Mouse (Mus musculus): ENCODE data around the gene Tlcd2. TPM values are rescaled to one million over a fixed set of nuclear protein-coding genes. Genes with fewer than 3 reads are reported as not detected.
A peak's percentile ranks its signal among the peaks of the same experiment; 100 is the strongest.

Gene Tlcd2
- polyA plus RNA-seq, 1 experiment from 2014 or later, result 12.1 TPM

DNA sequence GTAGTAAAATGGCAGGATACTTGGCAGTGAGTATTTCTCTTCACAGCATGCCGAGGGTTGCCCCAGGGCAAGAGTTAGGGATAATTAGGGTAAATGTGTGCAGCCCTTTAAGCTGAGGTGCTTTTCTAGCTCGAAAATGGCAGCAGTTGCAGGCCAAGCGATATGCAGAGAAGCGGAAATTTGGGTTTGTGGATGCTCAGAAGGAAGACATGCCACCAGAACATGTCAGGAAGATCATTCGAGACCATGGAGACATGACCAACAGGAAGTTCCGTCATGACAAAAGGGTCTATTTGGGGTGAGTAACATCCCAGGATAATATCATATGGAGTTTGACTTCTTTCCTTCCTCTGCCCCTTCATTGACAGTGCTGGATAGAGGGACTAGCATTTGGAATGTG lies 26.0 kb downstream of the Tlcd2 start:
- Histone ChIP-seq H3K4me3 (ENCODE audit: low read length) (peak overlapping the region; percentile 99), H3K4me1 (ENCODE audit: control insufficient read depth, insufficient read depth, low read length) (peaks cover 10% of the 10 kb centered on the region), H3K9me3 (replicated peaks; ENCODE audit: control insufficient read depth, low read length) (no peaks in the 10 kb centered on the region), H3K9ac (ENCODE audit: low read length) (peak overlapping the region; percentile 98), H3K36me3 (ENCODE audit: control insufficient read depth, insufficient read depth) (peaks cover 31% of the 10 kb centered on the region), H3K4me2 (ENCODE audit: low read depth, low read length) (peak overlapping the region; percentile 99), H3K27me3 (ENCODE audit: control insufficient read depth, insufficient read depth, low read length) (no peaks in the 10 kb centered on the region; the same call in 1 of the 2 replicates), H3K27ac (ENCODE audit: low read length) (no peak overlapping the region)
- ATAC-seq (replicated peaks; ENCODE audit: extremely low read depth, insufficient read depth, low FRiP score), result no peak
- 24% methylated on average over 6 of the region's 6 CpGs for WGBS

GRCm38 (mm10) chr11:75494296-75495049 lies 33.0 kb downstream of the Tlcd2 start:
- 88% methylated on average over 10 of the region's 10 CpGs for WGBS

GRCm38 (mm10) chr11:75498126-75498525 lies 36.6 kb downstream of the Tlcd2 start:
- Histone ChIP-seq H3K4me3 (ENCODE audit: low read length) (no peak overlapping the region), H3K27ac (ENCODE audit: low read length) (peak overlapping the region; percentile 40; the same call in 1 of the 2 replicates), H3K4me1 (ENCODE audit: control insufficient read depth, insufficient read depth, low read length) (peaks cover 6% of the 10 kb centered on the region; the same call in 1 of the 2 replicates), H3K36me3 (ENCODE audit: control insufficient read depth, insufficient read depth) (peaks cover 92% of the 10 kb centered on the region), H3K9ac (ENCODE audit: low read length) (no peak overlapping the region), H3K4me2 (ENCODE audit: low read depth, low read length) (no peak overlapping the region), H3K27me3 (ENCODE audit: control insufficient read depth, insufficient read depth, low read length) (no peaks in the 10 kb centered on the region), H3K9me3 (replicated peaks; ENCODE audit: control insufficient read depth, low read length) (no peaks in the 10 kb centered on the region)
- 26% methylated on average over 1 of the region's 1 CpGs for WGBS
- ATAC-seq (replicated peaks; ENCODE audit: extremely low read depth, insufficient read depth, low FRiP score), result 0 out of 2 replicates have a peak, but pooled peaks have one; percentile 14

More at GRCm38 (mm10) chr11:75494296-75495049, 33.0 kb downstream of the Tlcd2 start:
- Histone ChIP-seq H3K27me3 (ENCODE audit: control insufficient read depth, insufficient read depth, low read length) (no peaks in the 10 kb centered on the region), H3K9me3 (replicated peaks; ENCODE audit: control insufficient read depth, low read length) (no peaks in the 10 kb centered on the region), H3K9ac (ENCODE audit: low read length) (no peak overlapping the region), H3K36me3 (ENCODE audit: control insufficient read depth, insufficient read depth) (peaks cover 92% of the 10 kb centered on the region), H3K4me2 (ENCODE audit: low read depth, low read length) (no peak overlapping the region), H3K4me1 (ENCODE audit: control insufficient read depth, insufficient read depth, low read length) (peaks cover 6% of the 10 kb centered on the region; the same call in 1 of the 2 replicates), H3K4me3 (ENCODE audit: low read length) (no peak overlapping the region), H3K27ac (ENCODE audit: low read length) (no peak overlapping the region)
- ATAC-seq (replicated peaks; ENCODE audit: extremely low read depth, insufficient read depth, low FRiP score), result no peak

- ATAC-seq (replicated peaks; ENCODE audit: extremely low read depth, insufficient read depth, low FRiP score), result no peak
- Histone ChIP-seq H3K4me2 (ENCODE audit: low read depth, low read length) (no peak overlapping the region), H3K9ac (ENCODE audit: low read length) (no peak overlapping the region), H3K4me1 (ENCODE audit: control insufficient read depth, insufficient read depth, low read length) (peaks cover 13% of the 10 kb centered on the region), H3K27me3 (ENCODE audit: control insufficient read depth, insufficient read depth, low read length) (no peaks in the 10 kb centered on the region), H3K4me3 (ENCODE audit: low read length) (no peak overlapping the region), H3K36me3 (ENCODE audit: control insufficient read depth, insufficient read depth) (peaks cover 49% of the 10 kb centered on the region), H3K27ac (ENCODE audit: low read length) (no peak overlapping the region), H3K9me3 (replicated peaks; ENCODE audit: control insufficient read depth, low read length) (no peaks in the 10 kb centered on the region)
- WGBS, result 94% methylated on average over 4 of the region's 4 CpGs
These were observed 46.6 kb downstream of the Tlcd2 start for GRCm38 (mm10) chr11:75508162-75508561.

- Histone ChIP-seq H3K4me3 (ENCODE audit: low read length) (no peak overlapping the region), H3K27ac (ENCODE audit: low read length) (peak overlapping the region; percentile 96)
- ATAC-seq (replicated peaks; ENCODE audit: extremely low read depth, insufficient read depth, low FRiP score), result no peak
These were observed 47.4 kb downstream of the Tlcd2 start for GRCm38 (mm10) chr11:75508904-75509303.

GRCm38 (mm10) chr11:75509741-75510626 lies 48.5 kb downstream of the Tlcd2 start, which contains the start of gene Rilp:
Gene Rilp, plus strand, starts transcription at chr11:75510094.
- peak within 1 kb of the TSS; percentile 84 for H3K9ac ChIP-seq (ENCODE audit: low read length)
- peak within 1 kb of the TSS; percentile 65 for H3K4me3 ChIP-seq (ENCODE audit: low read length)
- H3K4me2 ChIP-seq (ENCODE audit: low read depth, low read length), result peak within 1 kb of the TSS; percentile 89
- no peaks in the 10 kb centered on the region for H3K27me3 ChIP-seq (ENCODE audit: control insufficient read depth, insufficient read depth, low read length)
- peaks cover 13% of the 10 kb centered on the region for H3K4me1 ChIP-seq (ENCODE audit: control insufficient read depth, insufficient read depth, low read length)
- H3K27ac ChIP-seq (ENCODE audit: low read length), result peak within 1 kb of the TSS; percentile 96
- WGBS, result 2% methylated on average over 43 of the region's 43 CpGs
- no peaks in the 10 kb centered on the region for H3K9me3 ChIP-seq (replicated peaks; ENCODE audit: control insufficient read depth, low read length)
- ATAC-seq (replicated peaks; ENCODE audit: extremely low read depth, insufficient read depth, low FRiP score), result peak; percentile 64
- peaks cover 32% of the 10 kb centered on the region for H3K36me3 ChIP-seq (ENCODE audit: control insufficient read depth, insufficient read depth)

More at GRCm38 (mm10) chr11:75508904-75509303, 47.4 kb downstream of the Tlcd2 start:
- peaks cover 13% of the 10 kb centered on the region for H3K4me1 ChIP-seq (ENCODE audit: control insufficient read depth, insufficient read depth, low read length)
- no peaks in the 10 kb centered on the region for H3K27me3 ChIP-seq (ENCODE audit: control insufficient read depth, insufficient read depth, low read length)
- no peaks in the 10 kb centered on the region for H3K9me3 ChIP-seq (replicated peaks; ENCODE audit: control insufficient read depth, low read length)
- H3K36me3 ChIP-seq (ENCODE audit: control insufficient read depth, insufficient read depth), result peaks cover 43% of the 10 kb centered on the region
- H3K9ac ChIP-seq (ENCODE audit: low read length), result peak overlapping the region; percentile 84; the same call in 1 of the 2 replicates
- no peak overlapping the region for H3K4me2 ChIP-seq (ENCODE audit: low read depth, low read length)
- 70% methylated on average over 8 of the region's 8 CpGs for WGBS

DNA sequence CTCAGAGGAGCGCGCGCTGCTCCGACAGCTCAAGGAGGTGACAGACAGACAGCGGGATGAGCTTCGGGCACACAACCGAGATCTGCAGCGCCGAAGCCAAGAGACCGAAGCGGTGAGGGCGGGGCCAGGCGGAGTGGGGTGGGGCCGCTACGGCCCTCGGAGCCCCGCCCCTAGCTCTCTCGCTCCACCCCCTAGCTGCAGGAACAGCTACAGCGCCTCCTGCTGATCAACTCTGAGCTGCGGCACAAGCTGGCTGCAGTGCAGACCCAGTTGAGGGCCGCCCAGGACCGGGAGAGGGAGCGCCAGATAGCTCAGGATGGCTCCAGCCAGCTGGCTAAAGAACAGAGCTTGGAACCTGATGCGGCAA lies 49.1 kb downstream of the Tlcd2 start:
- H3K27me3 ChIP-seq (ENCODE audit: control insufficient read depth, insufficient read depth, low read length), result no peaks in the 10 kb centered on the region
- H3K9me3 ChIP-seq (replicated peaks; ENCODE audit: control insufficient read depth, low read length), result no peaks in the 10 kb centered on the region
- H3K27ac ChIP-seq (ENCODE audit: low read length), result peak overlapping the region; percentile 96
- H3K4me3 ChIP-seq (ENCODE audit: low read length), result peak overlapping the region; percentile 65
- ATAC-seq (replicated peaks; ENCODE audit: extremely low read depth, insufficient read depth, low FRiP score), result peak; percentile 85
- H3K4me2 ChIP-seq (ENCODE audit: low read depth, low read length), result peak overlapping the region; percentile 89
- peak overlapping the region; percentile 84 for H3K9ac ChIP-seq (ENCODE audit: low read length)
- H3K4me1 ChIP-seq (ENCODE audit: control insufficient read depth, insufficient read depth, low read length), result peaks cover 13% of the 10 kb centered on the region
- 3% methylated on average over 24 of the region's 24 CpGs for WGBS
- H3K36me3 ChIP-seq (ENCODE audit: control insufficient read depth, insufficient read depth), result peaks cover 34% of the 10 kb centered on the region

GRCm38 (mm10) chr11:75511213-75511612 lies 49.7 kb downstream of the Tlcd2 start:
- Histone ChIP-seq H3K4me3 (ENCODE audit: low read length) (no peak overlapping the region), H3K9ac (ENCODE audit: low read length) (no peak overlapping the region), H3K27ac (ENCODE audit: low read length) (peak overlapping the region; percentile 8), H3K4me1 (ENCODE audit: control insufficient read depth, insufficient read depth, low read length) (peaks cover 13% of the 10 kb centered on the region), H3K27me3 (ENCODE audit: control insufficient read depth, insufficient read depth, low read length) (no peaks in the 10 kb centered on the region), H3K36me3 (ENCODE audit: control insufficient read depth, insufficient read depth) (peaks cover 29% of the 10 kb centered on the region), H3K4me2 (ENCODE audit: low read depth, low read length) (peak overlapping the region; percentile 89), H3K9me3 (replicated peaks; ENCODE audit: control insufficient read depth, low read length) (no peaks in the 10 kb centered on the region)
- WGBS, result 76% methylated on average over 6 of the region's 6 CpGs
- ATAC-seq (replicated peaks; ENCODE audit: extremely low read depth, insufficient read depth, low FRiP score), result no peak
